Mouse (Mus musculus) hindbrain, embryonic 16.5 days (tissue): ENCODE results near the gene Zfpm1. TPM values are rescaled to one million over a fixed set of nuclear protein-coding genes. Genes with fewer than 3 reads are reported as not detected.

Experiments used
- ATAC-seq: fragments of 200-750 bp; cut with Nextera tagmentation; 2 replicates; pipeline ENCODE4 v1.8.0; 2017; ENCODE audit warnings: moderate TSS enrichment, moderate library complexity
- H3K27ac ChIP-seq: fragments of 300-500 bp; sonication (generic); 2 replicates; pipeline ENCODE4 v1.5.1; 2014; ENCODE audit warnings: low read depth, mild to moderate bottlenecking, control low read depth, low read length, moderate library complexity
- H3K27me3 ChIP-seq: fragments of 300-500 bp; sonication (generic); replicated peaks from 2 replicates; pipeline ENCODE4 v1.6.1; 2014; ENCODE audit warnings: low read length; ENCODE audit not compliant: control insufficient read depth, insufficient read depth
- H3K36me3 ChIP-seq: fragments of 300-500 bp; sonication (generic); 2 replicates; pipeline ENCODE4 v1.6.1; 2014; ENCODE audit warnings: mild to moderate bottlenecking, low read length, moderate library complexity, mixed read lengths; ENCODE audit not compliant: control insufficient read depth, insufficient read depth
- H3K4me1 ChIP-seq: fragments of 300-500 bp; sonication (generic); 2 replicates; pipeline ENCODE4 v1.6.1; 2014; ENCODE audit warnings: low read depth, low read length; ENCODE audit not compliant: control insufficient read depth, insufficient read depth
- H3K4me2 ChIP-seq: fragments of 300-500 bp; sonication (generic); 2 replicates; pipeline ENCODE4 v1.6.1; 2014; ENCODE audit warnings: mild to moderate bottlenecking, low read length, control low read depth, moderate library complexity
- H3K4me3 ChIP-seq: fragments of 300-500 bp; sonication (generic); 2 replicates; pipeline ENCODE4 v1.5.1; 2014; ENCODE audit warnings: mild to moderate bottlenecking, low read length, control low read depth, moderate library complexity
- H3K9ac ChIP-seq: fragments of 300-500 bp; sonication (generic); 2 replicates; pipeline ENCODE4 v1.6.1; 2014; ENCODE audit warnings: low read depth, mild to moderate bottlenecking, control low read depth, low read length, moderate library complexity
- H3K9me3 ChIP-seq: fragments of 300-500 bp; sonication (generic); 2 replicates; pipeline ENCODE4 v1.6.1; 2014; ENCODE audit warnings: mild to moderate bottlenecking, low read length, moderate library complexity; ENCODE audit not compliant: control insufficient read depth
- WGBS: fragments of 180-500 bp; shearing (Covaris S2); extraction: QIAGEN DNeasy Blood & Tissue Kit; methylation state at CpG from one replicate; pipeline ENCODE4 v1.1.7; 2014; 5-methylcytosine and 5-hydroxymethylcytosine counted together
- polyA plus RNA-seq: library from polyadenylated mRNA; unstranded; fragments of >200 nt; fragmentation: Nextera tagmentation; extraction: Ambion mirVana; gene quantifications from 2 replicates; pipeline ENCODE4 v1.2.1, GENCODE M21; 2015

Gene Zfpm1
- polyA plus RNA-seq, 1 experiment from 2014 or later: 0.75 TPM

DNA sequence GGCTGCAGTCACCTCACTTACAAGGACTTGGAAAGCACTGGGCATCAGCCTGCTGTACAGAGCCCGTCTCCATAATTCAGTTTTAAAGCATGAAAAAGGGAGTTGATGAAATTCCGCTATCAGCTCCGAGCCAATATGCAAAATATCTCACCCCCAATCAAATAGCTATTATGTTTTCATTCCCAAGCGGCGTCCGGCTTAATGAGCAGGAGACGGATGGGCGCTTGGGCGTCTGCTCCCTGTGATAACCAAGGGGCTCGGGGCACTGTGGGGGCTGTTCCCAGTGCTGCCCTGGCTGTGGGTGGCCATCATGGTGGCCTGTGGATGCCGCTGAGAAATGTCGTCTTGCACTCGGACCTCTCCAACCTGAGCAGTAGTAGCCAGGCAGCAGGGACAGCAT is 19.1 kb downstream of the Zfpm1 start:
- Histone ChIP-seq H3K4me3 (no peak overlapping the region), H3K4me1 (peaks cover 18% of the 10 kb centered on the region)
- 58% methylated on average over 13 of the region's 13 CpGs for WGBS

GRCm38 (mm10) chr8:122301866-122302265 is 19.9 kb downstream of the Zfpm1 start:
- ATAC-seq: no peak
- Histone ChIP-seq H3K36me3 (no peaks in the 10 kb centered on the region), H3K9ac (no peak overlapping the region), H3K27ac (0 out of 2 replicates have a peak overlapping the region, but pooled peaks have one; percentile 20), H3K4me1 (peaks cover 14% of the 10 kb centered on the region; the same call in 1 of the 2 replicates), H3K4me2 (no peak overlapping the region), H3K27me3 (no peaks in the 10 kb centered on the region), H3K9me3 (no peaks in the 10 kb centered on the region), H3K4me3 (no peak overlapping the region)
- 76% methylated on average over 5 of the region's 5 CpGs for WGBS

More for the DNA sequence above, 19.1 kb downstream of the Zfpm1 start:
- no peak overlapping the region for H3K27ac ChIP-seq
- no peak overlapping the region for H3K4me2 ChIP-seq
- no peaks in the 10 kb centered on the region for H3K36me3 ChIP-seq
- H3K9me3 ChIP-seq: no peaks in the 10 kb centered on the region
- H3K27me3 ChIP-seq: no peaks in the 10 kb centered on the region
- ATAC-seq: no peak
- no peak overlapping the region for H3K9ac ChIP-seq

DNA sequence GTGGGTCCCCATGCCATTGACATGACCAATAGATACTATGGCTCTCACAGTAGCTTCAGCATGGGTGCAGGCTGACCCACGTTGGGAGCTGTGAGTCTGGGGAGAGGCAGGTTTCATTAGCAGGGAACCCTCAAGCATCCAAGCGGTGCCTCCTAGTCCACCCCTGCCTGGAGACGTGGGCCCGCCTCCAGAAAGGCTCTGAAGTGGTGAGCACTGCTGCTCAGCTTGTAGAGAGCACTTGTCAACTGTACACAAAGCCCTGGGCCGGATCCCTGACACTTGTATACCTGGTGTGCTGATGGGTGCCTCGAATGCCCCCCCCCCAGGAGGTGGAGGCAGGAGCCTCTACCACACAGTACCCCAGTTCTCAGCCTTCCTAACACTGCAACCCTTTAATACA is 21.5 kb downstream of the Zfpm1 start:
- Histone ChIP-seq H3K4me1 (peaks cover 17% of the 10 kb centered on the region), H3K27me3 (no peaks in the 10 kb centered on the region), H3K27ac (no peak overlapping the region), H3K9me3 (no peaks in the 10 kb centered on the region), H3K36me3 (no peaks in the 10 kb centered on the region), H3K4me2 (no peak overlapping the region), H3K4me3 (no peak overlapping the region), H3K9ac (no peak overlapping the region)
- ATAC-seq: no peak
- 75% methylated on average over 6 of the region's 6 CpGs for WGBS

DNA sequence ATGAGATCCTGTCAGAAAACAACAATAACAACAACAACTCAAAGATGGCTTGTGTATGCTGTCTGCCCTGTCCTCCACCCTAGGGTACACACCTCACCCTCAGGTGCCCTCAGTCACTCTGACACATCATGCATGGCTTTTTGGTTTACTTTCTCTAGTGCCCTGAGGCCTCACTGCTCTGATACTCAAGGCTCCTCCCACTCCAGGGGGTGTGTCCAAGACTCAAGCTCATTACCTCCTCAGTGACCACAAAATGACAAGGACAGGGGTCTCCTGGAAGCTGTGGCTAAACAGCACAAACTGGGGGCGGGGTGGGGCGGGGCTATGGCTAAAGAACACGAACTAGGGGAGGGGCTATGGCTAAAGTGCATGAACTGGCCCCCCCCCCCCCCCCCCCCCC is 22.1 kb downstream of the Zfpm1 start:
- H3K36me3 ChIP-seq: no peaks in the 10 kb centered on the region
- H3K27me3 ChIP-seq: no peaks in the 10 kb centered on the region
- 23% methylated on average over 3 of the region's 3 CpGs for WGBS
- no peak overlapping the region for H3K27ac ChIP-seq
- peaks cover 17% of the 10 kb centered on the region for H3K4me1 ChIP-seq
- no peak overlapping the region for H3K4me2 ChIP-seq
- no peak for ATAC-seq
- H3K9me3 ChIP-seq: no peaks in the 10 kb centered on the region
- H3K9ac ChIP-seq: no peak overlapping the region
- H3K4me3 ChIP-seq: no peak overlapping the region

DNA sequence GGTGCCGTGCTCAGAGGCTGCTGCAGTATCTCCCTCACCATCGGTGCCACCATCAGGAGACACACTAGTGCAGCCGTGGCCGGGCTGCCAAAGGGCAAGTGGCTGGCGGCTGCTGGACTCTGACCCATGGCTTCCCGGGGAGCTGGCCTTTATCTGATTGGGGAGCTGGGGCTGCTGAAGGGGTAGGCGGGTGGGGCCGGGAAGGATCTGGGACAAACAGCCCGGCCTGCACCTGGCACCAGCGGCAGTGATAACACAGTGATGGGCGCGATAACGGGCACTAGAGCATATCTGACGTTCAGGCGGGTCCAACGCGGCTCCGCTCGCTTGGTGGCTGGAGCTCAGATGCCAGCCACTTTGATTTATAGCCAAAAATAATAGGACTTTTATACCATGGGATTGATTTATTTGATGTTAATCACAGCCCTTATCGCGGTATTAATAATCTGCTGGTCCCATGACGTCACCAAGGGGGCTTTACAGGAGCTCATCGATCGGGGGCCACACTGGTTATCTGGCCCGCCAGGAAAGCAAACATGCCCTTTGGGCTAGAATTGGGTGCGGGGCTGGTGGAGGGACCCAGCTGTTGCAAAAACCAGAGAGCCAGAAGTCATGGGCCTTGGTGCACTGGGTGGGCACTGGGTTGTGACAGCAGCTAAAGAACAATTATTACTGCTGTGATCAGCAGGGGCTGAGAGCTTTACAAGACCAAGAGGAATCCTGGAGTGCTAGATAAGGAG is 24.9 kb downstream of the Zfpm1 start:
- Histone ChIP-seq H3K27ac (no peak overlapping the region), H3K9me3 (no peaks in the 10 kb centered on the region), H3K4me1 (peaks cover 14% of the 10 kb centered on the region), H3K27me3 (no peaks in the 10 kb centered on the region), H3K36me3 (no peaks in the 10 kb centered on the region), H3K9ac (no peak overlapping the region; the same call in 1 of the 2 replicates), H3K4me3 (no peak overlapping the region), H3K4me2 (no peak overlapping the region)
- ATAC-seq: no peak
- 62% methylated on average over 26 of the region's 26 CpGs for WGBS

DNA sequence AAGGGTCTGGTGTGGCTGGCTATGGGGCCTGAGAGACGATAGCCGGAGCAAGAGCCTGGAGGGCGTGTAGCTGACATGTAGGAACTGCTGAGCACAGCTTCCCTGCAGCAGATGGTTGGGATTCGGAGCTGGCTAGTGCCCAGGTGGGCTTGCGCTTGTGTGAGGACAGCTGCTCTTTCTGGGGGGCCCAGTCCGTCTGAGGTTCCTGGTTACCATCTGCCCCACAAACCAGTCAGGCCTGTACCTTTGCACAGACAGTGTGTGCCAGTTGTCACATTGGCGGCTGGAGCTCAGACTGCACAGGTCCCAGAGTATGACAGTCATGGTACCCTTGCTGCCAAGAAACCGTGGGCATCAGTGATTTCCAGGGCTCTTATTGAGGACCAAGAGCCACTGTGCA is 25.9 kb downstream of the Zfpm1 start:
- Histone ChIP-seq H3K36me3 (no peaks in the 10 kb centered on the region), H3K4me2 (no peak overlapping the region), H3K4me1 (peaks cover 7% of the 10 kb centered on the region), H3K4me3 (no peak overlapping the region), H3K9me3 (no peaks in the 10 kb centered on the region), H3K27me3 (no peaks in the 10 kb centered on the region), H3K27ac (peak overlapping the region; percentile 42; the same call in 1 of the 2 replicates), H3K9ac (no peak overlapping the region)
- WGBS: 51% methylated on average over 8 of the region's 8 CpGs
- ATAC-seq: peak; percentile 44; the same call in 1 of the 2 replicates

- ATAC-seq: no peak
- H3K27ac ChIP-seq: no peak overlapping the region
- no peak overlapping the region for H3K4me3 ChIP-seq
- 78% methylated on average over 12 of the region's 12 CpGs for WGBS
- H3K36me3 ChIP-seq: no peaks in the 10 kb centered on the region
- no peaks in the 10 kb centered on the region for H3K9me3 ChIP-seq
- H3K4me1 ChIP-seq: peaks cover 7% of the 10 kb centered on the region
- no peaks in the 10 kb centered on the region for H3K27me3 ChIP-seq
- no peak overlapping the region for H3K9ac ChIP-seq
- H3K4me2 ChIP-seq: no peak overlapping the region
These were observed 27.3 kb downstream of the Zfpm1 start for GRCm38 (mm10) chr8:122309272-122309671.

DNA sequence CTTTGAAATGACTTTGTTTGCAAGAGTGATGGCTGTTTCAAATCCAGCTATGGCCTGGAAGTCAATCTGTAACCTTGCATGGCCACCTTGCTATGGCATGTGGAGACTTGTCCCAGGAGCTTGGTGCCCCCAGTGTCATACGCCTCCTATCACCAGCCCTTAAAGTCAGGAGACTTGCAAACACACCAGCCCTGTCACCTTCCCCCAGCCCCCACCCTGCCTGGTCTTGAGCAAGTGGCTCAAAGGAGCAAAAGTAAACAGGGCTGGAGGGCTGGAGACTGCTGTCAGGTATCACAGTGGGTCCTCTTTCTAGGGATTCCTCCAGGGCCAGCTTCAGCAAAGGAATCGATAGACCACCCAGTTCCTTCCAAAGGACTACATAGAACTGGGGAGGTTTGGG is 29.2 kb downstream of the Zfpm1 start:
- H3K36me3 ChIP-seq: no peaks in the 10 kb centered on the region
- no peak overlapping the region for H3K4me2 ChIP-seq
- no peak overlapping the region for H3K4me3 ChIP-seq
- no peaks in the 10 kb centered on the region for H3K27me3 ChIP-seq
- ATAC-seq: no peak
- H3K27ac ChIP-seq: no peak overlapping the region
- H3K4me1 ChIP-seq: peaks cover 7% of the 10 kb centered on the region
- no peaks in the 10 kb centered on the region for H3K9me3 ChIP-seq
- WGBS: 96% methylated on average over 2 of the region's 2 CpGs
- H3K9ac ChIP-seq: no peak overlapping the region

DNA sequence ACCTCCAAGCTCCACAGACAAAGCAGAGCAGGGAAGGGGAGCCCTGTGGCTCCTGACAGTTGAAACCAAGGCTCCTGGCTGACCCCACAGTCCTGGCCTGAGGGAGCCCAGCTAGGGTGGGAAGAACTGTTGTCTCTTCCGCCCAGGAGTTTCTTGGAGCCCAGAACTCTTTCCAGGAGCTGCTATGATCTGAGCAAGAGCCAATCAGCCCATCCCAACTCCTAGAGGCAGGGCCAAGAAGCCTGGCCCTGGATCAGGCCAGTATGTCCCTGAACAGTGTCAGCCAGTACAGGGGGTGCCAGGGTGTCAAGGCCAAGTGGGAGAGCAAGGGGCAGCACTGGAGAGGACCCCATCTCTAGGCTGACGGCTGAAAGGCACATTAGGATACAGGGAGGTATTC is 30.6 kb downstream of the Zfpm1 start:
- Histone ChIP-seq H3K27me3 (no peaks in the 10 kb centered on the region), H3K27ac (no peak overlapping the region), H3K4me1 (no peaks in the 10 kb centered on the region; the same call in 1 of the 2 replicates), H3K36me3 (no peaks in the 10 kb centered on the region), H3K4me3 (no peak overlapping the region), H3K9ac (no peak overlapping the region), H3K4me2 (no peak overlapping the region), H3K9me3 (no peaks in the 10 kb centered on the region)
- WGBS: 85% methylated on average over 2 of the region's 2 CpGs
- ATAC-seq: no peak
